Mouse (Mus musculus) liver, postnatal 0 days (tissue): ENCODE results near the gene Cyp24a1.

Source experiments
- CTCF ChIP-seq: sonication (generic); IDR thresholded peaks from 2 replicates; pipeline ENCODE4 v1.5.1; 2016; ENCODE audit warnings: antibody characterized with exemption, low read depth
- EP300 ChIP-seq: IDR thresholded peaks from 2 replicates; pipeline ENCODE4 v1.6.1; 2016; ENCODE audit warnings: antibody characterized with exemption, low read depth, mild to moderate bottlenecking

DNA sequence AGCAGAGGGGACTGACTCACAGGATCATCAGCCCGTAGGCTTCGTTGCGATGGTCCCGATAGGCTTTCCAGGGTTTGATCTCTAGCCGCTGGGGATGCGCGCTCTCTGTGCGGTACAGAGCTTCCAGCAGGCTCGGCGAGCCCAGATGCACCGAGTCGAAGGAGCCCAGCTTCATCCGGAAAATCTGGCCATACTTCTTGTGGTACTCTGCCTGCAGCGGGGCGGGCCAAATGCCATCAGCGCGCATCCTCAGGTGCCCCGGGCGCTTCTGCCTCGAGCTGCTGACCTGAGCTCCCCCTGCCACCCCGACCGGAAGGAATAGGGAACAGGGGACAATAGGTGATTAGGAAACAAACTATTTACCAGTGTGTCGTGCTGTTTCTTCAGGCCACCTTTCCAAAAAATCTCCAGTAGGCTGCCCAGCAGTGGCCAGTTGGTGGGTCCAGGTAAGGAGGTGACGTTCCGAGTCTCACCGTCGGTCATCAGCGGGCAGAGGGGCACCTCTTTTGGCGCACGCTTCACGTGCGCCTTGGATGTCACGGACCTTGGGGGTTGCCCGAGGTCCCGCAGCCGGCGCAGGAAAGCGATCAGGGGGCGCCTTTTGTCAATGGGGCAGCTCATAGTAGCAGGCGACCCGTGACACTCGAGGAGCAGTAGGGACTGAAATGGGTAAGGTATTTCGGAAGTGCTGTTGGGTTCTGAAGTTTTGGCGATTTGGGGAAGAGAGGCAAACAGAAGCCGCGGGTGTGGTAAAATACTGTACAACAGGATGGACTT lies 603 bp downstream of the Cyp24a1 start, which contains the start of gene Pfdn4:
- TF ChIP-seq CTCF (no peak), EP300 (no peak)
